Mouse (Mus musculus): ENCODE data around the gene Cers1. TPM values are rescaled to one million over a fixed set of nuclear protein-coding genes. Genes with fewer than 3 reads are reported as not detected.

The Cers1 gene
- total RNA-seq, 2 experiments from 2014 or later = 94.8 to 104 TPM

- Histone ChIP-seq H3K27ac (no peak overlapping the region), H3K4me3 (no peak overlapping the region)
- TF ChIP-seq CTCF (IDR thresholded peaks at IDR 0.05) = no peak
- DNase-seq (ENCODE audit: extremely low spot score in 1 of 2, low spot score in 2 of 2) = no peak
- intact Hi-C loops (cut with DNase I) = no loop called here
These were observed 26.4 kb downstream of the Cers1 start for GRCm38 (mm10) chr8:70342007-70342406.

GRCm38 (mm10) chr8:70343076-70343475, 27.5 kb downstream of the Cers1 start:
- no peak overlapping the region for H3K4me3 ChIP-seq
- H3K27ac ChIP-seq = no peak overlapping the region
- no peak for TF ChIP-seq CTCF (IDR thresholded peaks at IDR 0.05)
- no peak for DNase-seq (ENCODE audit: extremely low spot score in 1 of 2, low spot score in 2 of 2)
- intact Hi-C loops (cut with DNase I) = no loop called here

- no peak for DNase-seq (ENCODE audit: extremely low spot score in 1 of 2, low spot score in 2 of 2)
- Histone ChIP-seq H3K4me3 (no peak overlapping the region), H3K27ac (no peak overlapping the region)
- intact Hi-C loops (cut with DNase I) = no loop called here
- peak; percentile 59 for TF ChIP-seq CTCF (IDR thresholded peaks at IDR 0.05)
These were observed 28.1 kb downstream of the Cers1 start for GRCm38 (mm10) chr8:70343696-70344095.

- no peak overlapping the region for H3K27ac ChIP-seq
- TF ChIP-seq CTCF (IDR thresholded peaks at IDR 0.05) = no peak
- intact Hi-C loops (cut with DNase I) = no loop called here
- H3K4me3 ChIP-seq = no peak overlapping the region
- no peak for DNase-seq (ENCODE audit: extremely low spot score in 1 of 2, low spot score in 2 of 2)
These were observed 28.7 kb downstream of the Cers1 start for GRCm38 (mm10) chr8:70344279-70344678.

GRCm38 (mm10) chr8:70347443-70347842, 31.9 kb downstream of the Cers1 start:
- no peak for DNase-seq (ENCODE audit: extremely low spot score in 1 of 2, low spot score in 2 of 2)
- TF ChIP-seq CTCF (IDR thresholded peaks at IDR 0.05) = no peak
- no peak overlapping the region for H3K4me3 ChIP-seq
- intact Hi-C loops (cut with DNase I) = no loop called here
- no peak overlapping the region for H3K27ac ChIP-seq

GRCm38 (mm10) chr8:70347860-70348420, 32.4 kb downstream of the Cers1 start:
- Histone ChIP-seq H3K4me3 (no peak overlapping the region), H3K27ac (no peak overlapping the region)
- TF ChIP-seq CTCF (IDR thresholded peaks at IDR 0.05) = no peak
- DNase-seq (ENCODE audit: extremely low spot score in 1 of 2, low spot score in 2 of 2) = no peak
- intact Hi-C loops (cut with DNase I) = no loop called here

- Histone ChIP-seq H3K27ac (peak overlapping the region; percentile 82), H3K4me3 (peak overlapping the region; percentile 87)
- TF ChIP-seq CTCF (IDR thresholded peaks at IDR 0.05) = no peak
- peak in 1 of 2 experiments; percentile 59 for DNase-seq (ENCODE audit: extremely low spot score in 1 of 2, low spot score in 2 of 2)
- intact Hi-C loops (cut with DNase I) = loop anchor here (5.0 to 10.0 kb wide), 2 partner anchors 66 to 153 kb away; partner anchors contain the start of gene Rex1bd
These were observed 35.7 kb downstream of the Cers1 start for GRCm38 (mm10) chr8:70351035-70351999.

GRCm38 (mm10) chr8:70352000-70352384, 36.4 kb downstream of the Cers1 start:
- peak overlapping the region; percentile 87 for H3K4me3 ChIP-seq
- no peak for TF ChIP-seq CTCF (IDR thresholded peaks at IDR 0.05)
- DNase-seq (ENCODE audit: extremely low spot score in 1 of 2, low spot score in 2 of 2) = no peak
- peak overlapping the region; percentile 82 for H3K27ac ChIP-seq
- intact Hi-C loops (cut with DNase I) = loop anchor here (5.0 to 10.0 kb wide), 2 partner anchors 65 to 153 kb away; partner anchors contain the start of gene Rex1bd

GRCm38 (mm10) chr8:70352657-70353151, 37.1 kb downstream of the Cers1 start:
- peak overlapping the region; percentile 82 for H3K27ac ChIP-seq
- intact Hi-C loops (cut with DNase I) = loop anchor here (5.0 to 10.0 kb wide), 2 partner anchors 65 to 152 kb away; partner anchors contain the start of gene Rex1bd
- peak overlapping the region; percentile 87 for H3K4me3 ChIP-seq
- peak in 1 of 2 experiments; percentile 57 for DNase-seq (ENCODE audit: extremely low spot score in 1 of 2, low spot score in 2 of 2)
- TF ChIP-seq CTCF (IDR thresholded peaks at IDR 0.05) = no peak

GRCm38 (mm10) chr8:70353194-70353817, 37.7 kb downstream of the Cers1 start, which contains the start of gene Upf1:
Gene Upf1 (minus strand): TSS chr8:70353278.
- peak; percentile 100 for DNase-seq (ENCODE audit: extremely low spot score in 1 of 2, low spot score in 2 of 2)
- TF ChIP-seq CTCF (IDR thresholded peaks at IDR 0.05) = no peak
- peak within 1 kb of the TSS; percentile 90 for H3K27ac ChIP-seq
- intact Hi-C loops (cut with DNase I) = loop anchor here (5.0 to 10.0 kb wide), 2 partner anchors 64 to 151 kb away; partner anchors contain the start of gene Rex1bd
- peak within 1 kb of the TSS; percentile 87 for H3K4me3 ChIP-seq

- peak overlapping the region; percentile 90 for H3K27ac ChIP-seq
- peak overlapping the region; percentile 87 for H3K4me3 ChIP-seq
- TF ChIP-seq CTCF (IDR thresholded peaks at IDR 0.05) = no peak
- intact Hi-C loops (cut with DNase I) = loop anchor here (5.0 to 10.0 kb wide), 2 partner anchors 63 to 151 kb away; partner anchors contain the start of gene Rex1bd
- DNase-seq (ENCODE audit: extremely low spot score in 1 of 2, low spot score in 2 of 2) = no peak
These were observed 38.4 kb downstream of the Cers1 start for GRCm38 (mm10) chr8:70354004-70354403.

Data from left cerebral cortex, adult 2 months (tissue).